Mouse (Mus musculus): Measurements from ENCODE around the gene Mdm2. TPM values are rescaled to one million over a fixed set of nuclear protein-coding genes. Genes with fewer than 3 reads are reported as not detected.

The Mdm2 gene
- total and polyA plus RNA-seq, 3 experiments, result 24.5 to 51.8 (median 50.1) TPM

DNA sequence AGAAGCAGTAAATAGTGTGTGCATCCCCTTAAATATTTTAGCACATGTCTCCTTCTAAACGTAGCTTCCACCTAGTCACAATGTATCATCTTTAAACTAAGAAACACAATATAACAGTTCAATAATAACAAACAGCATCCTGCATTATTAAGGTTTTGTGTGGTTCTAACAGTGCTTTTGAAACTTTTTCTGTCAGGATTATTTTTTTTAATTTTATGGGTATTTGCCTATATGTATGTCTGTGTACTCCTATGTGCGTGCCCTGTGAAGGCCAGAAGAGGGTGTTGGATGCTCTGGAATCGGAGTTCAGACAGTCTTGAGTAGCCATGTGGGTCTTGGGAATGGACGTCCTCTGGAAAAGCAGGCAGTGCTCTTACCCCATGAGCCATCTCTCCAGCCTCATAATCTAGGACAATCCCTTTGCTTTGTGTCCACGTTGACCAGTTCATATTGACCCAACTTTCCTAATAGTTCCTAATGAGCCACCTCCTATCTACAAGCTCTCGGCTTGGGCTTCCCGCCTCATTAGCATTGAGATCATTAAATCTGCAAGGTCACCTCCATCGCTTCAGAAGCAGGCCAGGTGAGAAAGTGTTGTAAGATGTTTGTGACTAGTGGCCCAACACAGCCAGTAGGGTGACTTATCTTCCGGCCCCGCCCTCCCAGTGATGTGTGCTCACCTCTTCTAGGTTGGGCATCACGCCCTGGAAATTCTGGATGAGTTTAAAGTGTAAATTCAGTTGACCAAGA lies 61.1 kb downstream of the Mdm2 start:
- Histone ChIP-seq H3K27ac (no peak overlapping the region), H3K27me3 (ENCODE audit: control insufficient read depth, insufficient read depth, low read length) (no peaks in the 10 kb centered on the region), H3K79me2 (replicated peaks; ENCODE audit: control insufficient read depth, insufficient read depth, low read length) (no peaks in the 10 kb centered on the region), H3K4me3 (no peak overlapping the region), H3K36me3 (ENCODE audit: control insufficient read depth, insufficient read depth, low read length) (no peaks in the 10 kb centered on the region; the same call in 1 of the 2 replicates), H3K4me1 (ENCODE audit: control insufficient read depth, insufficient read depth, low read length) (peaks cover 2% of the 10 kb centered on the region), H3K9ac (ENCODE audit: low read depth, low read length) (no peak overlapping the region)
- intact Hi-C loops (cut with DNase I), result no loop called here
- 82% methylated on average over 11 of the region's 11 CpGs for WGBS
- no peak for TF ChIP-seq EP300 (IDR thresholded peaks at IDR 0.05; ENCODE audit: insufficient read depth, low read depth, low read length)
- no peak for TF ChIP-seq POLR2A (IDR thresholded peaks at IDR 0.05; ENCODE audit: insufficient read depth, low read depth, low read length)
- TF ChIP-seq CTCF (IDR thresholded peaks at IDR 0.05), result no peak
- no peak for DNase-seq

DNA sequence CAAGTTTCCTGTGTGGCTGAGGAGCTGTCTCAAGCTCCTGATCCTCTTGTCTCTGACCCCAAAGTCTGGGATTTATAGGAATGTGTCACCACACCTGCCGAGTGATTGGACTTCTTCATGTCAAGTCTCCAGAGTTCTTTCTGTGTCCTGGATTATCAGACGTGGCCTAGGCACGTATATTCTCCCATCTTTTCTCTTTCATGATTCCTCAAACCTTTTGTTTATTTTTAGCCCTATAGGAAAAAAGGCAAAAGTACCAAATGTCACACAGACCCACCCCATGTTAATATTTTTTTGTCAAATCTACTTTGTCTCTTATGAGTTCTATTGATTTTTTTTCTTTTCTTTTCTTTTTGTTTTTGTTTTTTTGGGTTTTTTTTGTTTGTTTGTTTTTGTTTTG lies 61.9 kb downstream of the Mdm2 start:
- intact Hi-C loops (cut with DNase I), result no loop called here
- Histone ChIP-seq H3K36me3 (ENCODE audit: control insufficient read depth, insufficient read depth, low read length) (no peaks in the 10 kb centered on the region), H3K4me1 (ENCODE audit: control insufficient read depth, insufficient read depth, low read length) (peaks cover 2% of the 10 kb centered on the region; the same call in 1 of the 2 replicates), H3K4me3 (no peak overlapping the region), H3K79me2 (replicated peaks; ENCODE audit: control insufficient read depth, insufficient read depth, low read length) (no peaks in the 10 kb centered on the region), H3K9ac (ENCODE audit: low read depth, low read length) (no peak overlapping the region), H3K27ac (no peak overlapping the region), H3K27me3 (ENCODE audit: control insufficient read depth, insufficient read depth, low read length) (no peaks in the 10 kb centered on the region)
- WGBS, result 78% methylated on average over 3 of the region's 3 CpGs
- TF ChIP-seq POLR2A (IDR thresholded peaks at IDR 0.05; ENCODE audit: insufficient read depth, low read depth, low read length), result no peak
- no peak for TF ChIP-seq CTCF (IDR thresholded peaks at IDR 0.05)
- TF ChIP-seq EP300 (IDR thresholded peaks at IDR 0.05; ENCODE audit: insufficient read depth, low read depth, low read length), result no peak
- DNase-seq, result no peak

GRCm38 (mm10) chr10:117647964-117648472 lies 62.5 kb downstream of the Mdm2 start:
- Histone ChIP-seq H3K9ac (ENCODE audit: low read depth, low read length) (no peak overlapping the region), H3K27me3 (ENCODE audit: control insufficient read depth, insufficient read depth, low read length) (no peaks in the 10 kb centered on the region), H3K36me3 (ENCODE audit: control insufficient read depth, insufficient read depth, low read length) (no peaks in the 10 kb centered on the region), H3K27ac (no peak overlapping the region), H3K4me1 (ENCODE audit: control insufficient read depth, insufficient read depth, low read length) (peaks cover 2% of the 10 kb centered on the region; the same call in 1 of the 2 replicates), H3K79me2 (replicated peaks; ENCODE audit: control insufficient read depth, insufficient read depth, low read length) (no peaks in the 10 kb centered on the region), H3K4me3 (no peak overlapping the region)
- TF ChIP-seq POLR2A (IDR thresholded peaks at IDR 0.05; ENCODE audit: insufficient read depth, low read depth, low read length), result no peak
- no peak for TF ChIP-seq EP300 (IDR thresholded peaks at IDR 0.05; ENCODE audit: insufficient read depth, low read depth, low read length)
- no peak for TF ChIP-seq CTCF (IDR thresholded peaks at IDR 0.05)
- DNase-seq, result no peak
- 93% methylated on average over 2 of the region's 2 CpGs for WGBS
- intact Hi-C loops (cut with DNase I), result no loop called here

DNA sequence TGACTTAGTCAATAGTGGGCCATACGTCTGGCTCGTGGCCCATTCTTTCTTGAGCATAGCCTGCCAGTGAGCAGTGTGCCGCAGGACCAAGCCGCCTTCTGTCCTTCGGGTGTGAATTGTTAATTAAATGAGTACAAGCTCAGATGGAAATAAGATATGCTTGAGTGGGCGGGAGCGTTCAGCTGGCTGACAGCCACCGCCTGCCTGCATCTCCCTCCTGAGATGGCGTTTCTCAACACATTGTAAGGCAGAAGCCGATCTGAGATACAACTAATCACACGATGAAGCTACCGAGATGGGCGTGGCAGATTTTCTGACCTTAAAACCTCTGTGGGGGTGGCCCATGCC lies 63.4 kb downstream of the Mdm2 start:
- Histone ChIP-seq H3K4me1 (ENCODE audit: control insufficient read depth, insufficient read depth, low read length) (no peaks in the 10 kb centered on the region), H3K27me3 (ENCODE audit: control insufficient read depth, insufficient read depth, low read length) (no peaks in the 10 kb centered on the region), H3K9ac (ENCODE audit: low read depth, low read length) (no peak overlapping the region), H3K27ac (no peak overlapping the region), H3K4me3 (no peak overlapping the region), H3K36me3 (ENCODE audit: control insufficient read depth, insufficient read depth, low read length) (no peaks in the 10 kb centered on the region), H3K79me2 (replicated peaks; ENCODE audit: control insufficient read depth, insufficient read depth, low read length) (no peaks in the 10 kb centered on the region)
- intact Hi-C loops (cut with DNase I), result no loop called here
- DNase-seq, result no peak
- TF ChIP-seq EP300 (IDR thresholded peaks at IDR 0.05; ENCODE audit: insufficient read depth, low read depth, low read length) (no peak), CTCF (IDR thresholded peaks at IDR 0.05) (no peak), POLR2A (IDR thresholded peaks at IDR 0.05; ENCODE audit: insufficient read depth, low read depth, low read length) (no peak)
- WGBS, result 81% methylated on average over 13 of the region's 13 CpGs

DNA sequence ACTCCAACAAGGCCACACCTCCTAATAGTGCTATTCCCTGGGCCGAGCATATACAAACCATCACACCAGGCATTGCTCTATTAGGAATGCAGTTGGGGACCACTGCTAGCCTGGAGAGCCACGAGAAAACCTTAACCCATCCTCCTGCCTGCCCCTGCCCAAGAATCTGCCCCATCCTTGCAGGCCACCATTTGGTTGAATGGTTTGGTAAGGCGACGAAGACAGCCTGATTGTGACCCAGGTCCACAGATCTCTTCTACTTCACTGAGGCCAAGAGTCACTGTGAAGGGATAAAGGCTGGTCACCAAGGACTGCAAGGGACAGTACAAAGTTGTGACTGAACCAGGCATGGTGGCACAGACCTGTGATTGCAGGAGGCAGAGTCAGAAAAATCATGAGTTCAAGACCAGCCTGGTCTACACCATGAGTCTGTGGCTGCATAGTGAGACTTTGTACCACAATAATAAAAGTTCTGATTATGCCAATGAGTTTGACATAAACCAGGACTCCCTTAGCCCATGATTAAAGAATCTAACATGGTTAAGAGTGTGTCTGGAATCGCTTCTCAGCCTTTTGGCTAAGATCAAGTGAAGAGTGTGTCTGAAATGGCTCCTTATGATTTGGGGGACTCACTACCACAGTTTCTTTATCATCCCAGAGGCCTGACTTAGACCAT lies 63.9 kb downstream of the Mdm2 start:
- WGBS, result 91% methylated on average over 5 of the region's 5 CpGs
- no peak for DNase-seq
- Histone ChIP-seq H3K4me3 (no peak overlapping the region), H3K27me3 (ENCODE audit: control insufficient read depth, insufficient read depth, low read length) (no peaks in the 10 kb centered on the region), H3K36me3 (ENCODE audit: control insufficient read depth, insufficient read depth, low read length) (no peaks in the 10 kb centered on the region), H3K79me2 (replicated peaks; ENCODE audit: control insufficient read depth, insufficient read depth, low read length) (no peaks in the 10 kb centered on the region), H3K27ac (no peak overlapping the region), H3K9ac (ENCODE audit: low read depth, low read length) (no peak overlapping the region), H3K4me1 (ENCODE audit: control insufficient read depth, insufficient read depth, low read length) (peaks cover 2% of the 10 kb centered on the region; the same call in 1 of the 2 replicates)
- intact Hi-C loops (cut with DNase I), result no loop called here
- TF ChIP-seq EP300 (IDR thresholded peaks at IDR 0.05; ENCODE audit: insufficient read depth, low read depth, low read length) (no peak), CTCF (IDR thresholded peaks at IDR 0.05) (no peak)

GRCm38 (mm10) chr10:117645487-117645964 lies 65.0 kb downstream of the Mdm2 start:
- no peaks in the 10 kb centered on the region for H3K27me3 ChIP-seq (ENCODE audit: control insufficient read depth, insufficient read depth, low read length)
- no peak overlapping the region for H3K9ac ChIP-seq (ENCODE audit: low read depth, low read length)
- WGBS, result 89% methylated on average over 7 of the region's 7 CpGs
- intact Hi-C loops (cut with DNase I), result no loop called here
- DNase-seq, result no peak
- TF ChIP-seq POLR2A (IDR thresholded peaks at IDR 0.05; ENCODE audit: insufficient read depth, low read depth, low read length) (no peak), CTCF (IDR thresholded peaks at IDR 0.05) (no peak), EP300 (IDR thresholded peaks at IDR 0.05; ENCODE audit: insufficient read depth, low read depth, low read length) (no peak)
- H3K79me2 ChIP-seq (replicated peaks; ENCODE audit: control insufficient read depth, insufficient read depth, low read length), result no peaks in the 10 kb centered on the region
- H3K4me3 ChIP-seq, result no peak overlapping the region
- H3K4me1 ChIP-seq (ENCODE audit: control insufficient read depth, insufficient read depth, low read length), result peaks cover 2% of the 10 kb centered on the region; the same call in 1 of the 2 replicates
- H3K36me3 ChIP-seq (ENCODE audit: control insufficient read depth, insufficient read depth, low read length), result no peaks in the 10 kb centered on the region
- no peak overlapping the region for H3K27ac ChIP-seq
